Mouse (Mus musculus) embryonic facial prominence, embryonic 11.5 days (tissue): Measurements from ENCODE around the gene Olfr786. TPM values are rescaled to one million over a fixed set of nuclear protein-coding genes. Genes with fewer than 3 reads are reported as not detected.

Experiments
- ATAC-seq: fragments of 200-750 bp; cut with Nextera tagmentation; replicated peaks from 2 replicates; pipeline ENCODE4 v1.8.0; 2017; ENCODE audit warnings: low read depth; ENCODE audit not compliant: insufficient number of reproducible peaks, low FRiP score, low TSS enrichment
- DNase-seq: peaks from one replicate; pipeline ENCODE4 v3.0.0-alpha.2; 2015; ENCODE audit warnings: low spot score
- H3K27ac ChIP-seq: fragments of 300-500 bp; sonication (generic); replicated peaks from 2 replicates; pipeline ENCODE4 v1.5.1; 2014; ENCODE audit warnings: mild to moderate bottlenecking, low read depth, low read length, control low read depth
- H3K27me3 ChIP-seq: fragments of 300-500 bp; sonication (generic); 2 replicates; pipeline ENCODE4 v1.6.1; 2014; ENCODE audit warnings: mild to moderate bottlenecking, low read length, moderate library complexity, mixed read lengths; ENCODE audit not compliant: control insufficient read depth, insufficient read depth
- H3K36me3 ChIP-seq: fragments of 300-500 bp; sonication (generic); replicated peaks from 2 replicates; pipeline ENCODE4 v1.6.1; 2014; ENCODE audit warnings: low read depth, mild to moderate bottlenecking, low read length, moderate library complexity, mixed read lengths; ENCODE audit not compliant: control insufficient read depth, insufficient read depth
- H3K4me1 ChIP-seq: fragments of 300-500 bp; sonication (generic); 2 replicates; pipeline ENCODE4 v1.6.1; 2014; ENCODE audit warnings: low read length, mixed read lengths; ENCODE audit not compliant: control insufficient read depth, insufficient read depth
- H3K4me2 ChIP-seq: fragments of 300-500 bp; sonication (generic); 2 replicates; pipeline ENCODE4 v1.6.1; 2014; ENCODE audit warnings: low read depth, mild to moderate bottlenecking, control low read depth, low read length, moderate library complexity
- H3K4me3 ChIP-seq: fragments of 300-500 bp; sonication (generic); 2 replicates; pipeline ENCODE4 v1.5.1; 2014; ENCODE audit warnings: low read depth, low read length, control low read depth
- H3K9ac ChIP-seq: fragments of 300-500 bp; sonication (generic); replicated peaks from 2 replicates; pipeline ENCODE4 v1.6.1; 2014; ENCODE audit warnings: mild to moderate bottlenecking, control low read depth, low read length
- H3K9me3 ChIP-seq: fragments of 300-500 bp; sonication (generic); replicated peaks from 2 replicates; pipeline ENCODE4 v1.6.1; 2016; ENCODE audit warnings: mild to moderate bottlenecking, low read length, inconsistent platforms, mixed read lengths; ENCODE audit not compliant: control insufficient read depth
- WGBS: fragments of 180-500 bp; shearing (Covaris S2); extraction: QIAGEN DNeasy Blood & Tissue Kit; methylation state at CpG from one replicate; pipeline ENCODE4 v1.1.7; 2014; 5-methylcytosine and 5-hydroxymethylcytosine counted together
- polyA plus RNA-seq: library from polyadenylated mRNA; unstranded; fragments of >200 nt; fragmentation: Nextera tagmentation; extraction: Ambion mirVana; gene quantifications from 2 replicates; pipeline ENCODE4 v1.2.1, GENCODE M21; 2014

Olfr786 gene
- polyA plus RNA-seq, 1 experiment from 2014 or later = not detected

DNA sequence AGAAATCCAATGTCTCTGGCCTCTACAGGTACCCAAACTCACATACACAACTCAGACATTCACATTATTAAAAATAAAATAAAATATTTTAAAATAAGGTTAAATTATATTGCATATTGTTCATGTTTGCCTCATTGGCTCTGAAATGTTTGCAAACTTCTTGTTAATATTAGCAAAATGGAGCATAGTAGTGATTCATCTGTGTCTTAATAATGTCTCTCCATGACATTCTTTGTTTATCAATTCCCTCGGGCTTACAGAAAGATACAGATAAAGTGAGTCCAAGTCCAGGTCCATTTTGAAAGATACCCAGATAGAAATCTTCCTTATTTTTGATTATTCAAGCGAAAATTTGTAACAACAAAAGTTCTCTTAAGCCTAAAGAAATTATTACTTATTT is 57.3 kb downstream of the Olfr786 start, which contains the start of gene Olfr789:
TSS of gene Olfr789 (plus strand) at position 301 of the 400 bp plus-strand sequence.
- no peaks in the 10 kb centered on the region for H3K36me3 ChIP-seq
- no peaks in the 10 kb centered on the region for H3K4me1 ChIP-seq
- DNase-seq = no peak
- no peak within 1 kb of the TSS for H3K4me2 ChIP-seq
- ATAC-seq = no peak
- H3K27ac ChIP-seq = no peak within 1 kb of the TSS
- H3K9me3 ChIP-seq = no peaks in the 10 kb centered on the region
- H3K27me3 ChIP-seq = no peaks in the 10 kb centered on the region
- H3K4me3 ChIP-seq = no peak within 1 kb of the TSS
- H3K9ac ChIP-seq = no peak within 1 kb of the TSS
- WGBS = 73% methylated on average over 2 of the region's 2 CpGs

Other genes starting within 250 kb of the Olfr786 start
- not detected in 2 replicates for gene Olfr772, start 249.4 kb upstream of the Olfr786 start, polyA plus RNA-seq
- gene Olfr773, start 239.9 kb upstream of the Olfr786 start, polyA plus RNA-seq = not detected in 2 replicates
- not detected in 2 replicates for gene Olfr774, start 191.1 kb upstream of the Olfr786 start, polyA plus RNA-seq
- not detected in 2 replicates for gene Olfr775, start 178.9 kb upstream of the Olfr786 start, polyA plus RNA-seq
- not detected in 2 replicates for gene Olfr776, start 168.2 kb upstream of the Olfr786 start, polyA plus RNA-seq
- not detected in 2 replicates for gene Olfr777, start 155.8 kb upstream of the Olfr786 start, polyA plus RNA-seq
- gene Olfr780, start 109.2 kb upstream of the Olfr786 start, polyA plus RNA-seq = not detected in 2 replicates
- gene Olfr781, start 98.5 kb upstream of the Olfr786 start, polyA plus RNA-seq = not detected in 2 replicates
- gene Olfr782, start 78.5 kb upstream of the Olfr786 start, polyA plus RNA-seq = not detected in 2 replicates
- gene Olfr784, start 43.2 kb upstream of the Olfr786 start, polyA plus RNA-seq = not detected in 2 replicates
- not detected in 2 replicates for gene Olfr785, start 21.9 kb upstream of the Olfr786 start, polyA plus RNA-seq
- not detected in 2 replicates for gene Olfr787, start 34.6 kb downstream of the Olfr786 start, polyA plus RNA-seq
- gene Olfr788, start 43.7 kb downstream of the Olfr786 start, polyA plus RNA-seq = not detected in 2 replicates
- gene Olfr789, start 57.4 kb downstream of the Olfr786 start, polyA plus RNA-seq = not detected in 2 replicates
- gene Olfr790, start 71.2 kb downstream of the Olfr786 start, polyA plus RNA-seq = not detected in 2 replicates
- not detected in 2 replicates for gene Olfr791, start 94.5 kb downstream of the Olfr786 start, polyA plus RNA-seq
- not detected in 2 replicates for gene Olfr792, start 111.9 kb downstream of the Olfr786 start, polyA plus RNA-seq
- gene Olfr794, start 140.3 kb downstream of the Olfr786 start, polyA plus RNA-seq = not detected in 2 replicates
- not detected in 2 replicates for gene Olfr796, start 185.3 kb downstream of the Olfr786 start, polyA plus RNA-seq
- not detected in 2 replicates for gene Olfr798, start 200.6 kb downstream of the Olfr786 start, polyA plus RNA-seq
- gene Olfr799, start 210.2 kb downstream of the Olfr786 start, polyA plus RNA-seq = not detected in 2 replicates
- not detected in 2 replicates for gene Olfr800, start 230.4 kb downstream of the Olfr786 start, polyA plus RNA-seq
- not detected in 2 replicates for gene Olfr801, start 246.6 kb downstream of the Olfr786 start, polyA plus RNA-seq